Mouse (Mus musculus) embryonic fibroblast, embryonic 13.5 days (primary cell): ENCODE data around the gene Stk4. TPM values are rescaled to one million over a fixed set of nuclear protein-coding genes. Genes with fewer than 3 reads are reported as not detected.

ENCODE experiments used
- H3K27ac ChIP-seq: 2 replicates; pipeline ENCODE4 v1.5.1; 2012; ENCODE audit warnings: low read length, control low read depth, inconsistent platforms; ENCODE audit not compliant: insufficient read depth
- H3K4me1 ChIP-seq: 2 replicates; pipeline ENCODE4 v1.6.1; 2011; ENCODE audit warnings: low read length; ENCODE audit not compliant: control insufficient read depth, insufficient read depth
- H3K4me3 ChIP-seq: 2 replicates; pipeline ENCODE4 v1.5.1; 2011; ENCODE audit warnings: mild to moderate bottlenecking, control low read depth, low read length; ENCODE audit not compliant: insufficient read depth
- CTCF ChIP-seq: IDR thresholded peaks from 2 replicates; pipeline ENCODE4 v1.5.1; 2011; ENCODE audit warnings: mild to moderate bottlenecking, control low read depth, low read length, moderate library complexity, borderline replicate concordance; ENCODE audit not compliant: insufficient read depth
- POLR2A ChIP-seq: IDR thresholded peaks from 2 replicates; pipeline ENCODE4 v1.6.1; 2011; ENCODE audit warnings: low read depth, mild to moderate bottlenecking, control low read depth, low read length, moderate library complexity
- polyA plus RNA-seq: library from polyadenylated mRNA; stranded (reverse); fragments of >200 nt; gene quantifications from 2 replicates; pipeline ENCODE4 v1.2.4, GENCODE M21; 2011; ENCODE audit warnings: low read depth; ENCODE audit not compliant: missing spikeins, insufficient read length

Gene Stk4
- polyA plus RNA-seq: 23.1 and 24.0 TPM in 2 replicates

DNA sequence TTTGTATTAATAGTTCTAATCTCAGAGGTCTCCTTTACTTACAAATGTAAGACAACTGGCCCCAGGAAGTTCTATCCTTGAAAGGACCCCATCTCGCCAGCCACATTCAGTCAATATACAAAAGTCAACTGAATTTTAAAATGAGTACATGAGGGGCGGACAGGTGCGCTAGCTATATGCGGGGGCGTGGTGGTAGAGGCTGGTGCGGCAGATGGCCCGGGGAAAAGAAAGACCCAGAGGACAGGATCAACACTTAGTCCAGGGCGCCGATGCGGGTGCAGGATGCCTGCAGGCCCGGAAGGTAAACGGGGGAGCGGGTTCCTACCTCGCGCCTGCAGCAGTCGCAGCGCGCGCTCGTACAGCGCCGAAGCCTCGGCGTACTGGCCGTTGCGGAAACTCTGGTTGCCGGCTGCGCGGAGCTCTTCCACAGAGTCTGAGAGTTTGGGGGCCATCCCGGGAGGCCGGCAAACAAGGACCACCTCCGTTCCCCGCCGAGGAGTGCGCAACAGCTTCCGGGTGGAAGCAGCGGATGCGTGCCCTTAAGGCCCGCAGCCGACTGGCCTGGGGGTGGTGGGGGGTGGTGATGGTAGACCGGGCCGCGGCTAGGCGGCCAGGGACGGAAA lies at the start of gene Stk4:
Gene Stk4, plus strand, starts transcription at position 181 of the 623 bp plus-strand sequence.
- TF ChIP-seq CTCF (no peak), POLR2A (no peak)
- H3K27ac ChIP-seq: no peak within 1 kb of the TSS
- peak within 1 kb of the TSS; percentile 65 for H3K4me3 ChIP-seq
- peaks cover 2% of the 10 kb centered on the region; the same call in 1 of the 2 replicates for H3K4me1 ChIP-seq

GRCm38 (mm10) chr2:164022104-164022503 lies 48.0 kb upstream of the Stk4 start:
- Histone ChIP-seq H3K27ac (no peak overlapping the region), H3K4me1 (no peaks in the 10 kb centered on the region), H3K4me3 (no peak overlapping the region)
- TF ChIP-seq CTCF (no peak), POLR2A (no peak)

DNA sequence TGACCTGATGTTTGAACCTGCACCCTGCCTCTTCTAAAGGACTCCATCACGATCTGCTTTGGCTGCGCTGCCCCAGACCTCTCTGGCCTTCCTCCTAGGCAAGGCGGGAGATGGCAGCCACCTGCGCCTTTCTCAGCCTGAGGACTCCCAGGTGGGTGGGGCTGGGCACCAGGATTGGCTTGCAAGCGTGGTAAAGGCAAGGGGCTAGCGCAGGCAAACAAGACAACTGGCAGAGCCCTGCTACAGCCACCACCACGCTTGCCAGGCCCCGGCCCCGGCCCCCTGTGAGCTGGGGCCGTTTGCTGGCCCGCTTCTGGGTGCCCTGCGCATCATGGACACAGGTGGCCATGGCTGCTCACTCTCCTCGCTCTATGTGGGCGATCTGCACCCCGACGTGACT lies 45.0 kb upstream of the Stk4 start, which contains the start of gene Pabpc1l:
Gene Pabpc1l, plus strand, starts transcription at position 301 of the 400 bp plus-strand sequence.
- H3K27ac ChIP-seq: no peak within 1 kb of the TSS
- no peaks in the 10 kb centered on the region for H3K4me1 ChIP-seq
- H3K4me3 ChIP-seq: no peak within 1 kb of the TSS
- no peak for TF ChIP-seq POLR2A
- TF ChIP-seq CTCF: no peak

DNA sequence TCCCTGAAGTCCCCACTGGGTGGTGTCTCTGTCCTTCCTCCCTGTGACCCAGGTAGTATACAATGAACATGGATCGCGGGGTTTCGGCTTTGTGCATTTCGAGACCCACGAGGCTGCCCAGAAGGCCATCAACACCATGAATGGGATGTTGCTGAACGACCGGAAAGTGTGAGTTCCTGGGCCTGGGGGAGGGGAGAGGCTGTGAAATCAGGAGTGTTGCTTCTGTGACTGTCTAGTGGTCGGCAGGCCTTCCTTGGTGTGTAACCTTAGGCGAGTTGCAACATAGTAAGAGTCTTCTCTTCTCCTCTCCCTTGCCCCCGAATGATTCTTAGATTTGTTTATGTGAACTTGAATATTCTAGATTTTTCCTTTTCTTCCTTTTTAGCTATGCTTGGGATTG lies 39.0 kb upstream of the Stk4 start:
- TF ChIP-seq POLR2A: no peak
- TF ChIP-seq CTCF: no peak
- no peak overlapping the region for H3K4me3 ChIP-seq
- no peak overlapping the region for H3K27ac ChIP-seq
- no peaks in the 10 kb centered on the region for H3K4me1 ChIP-seq

DNA sequence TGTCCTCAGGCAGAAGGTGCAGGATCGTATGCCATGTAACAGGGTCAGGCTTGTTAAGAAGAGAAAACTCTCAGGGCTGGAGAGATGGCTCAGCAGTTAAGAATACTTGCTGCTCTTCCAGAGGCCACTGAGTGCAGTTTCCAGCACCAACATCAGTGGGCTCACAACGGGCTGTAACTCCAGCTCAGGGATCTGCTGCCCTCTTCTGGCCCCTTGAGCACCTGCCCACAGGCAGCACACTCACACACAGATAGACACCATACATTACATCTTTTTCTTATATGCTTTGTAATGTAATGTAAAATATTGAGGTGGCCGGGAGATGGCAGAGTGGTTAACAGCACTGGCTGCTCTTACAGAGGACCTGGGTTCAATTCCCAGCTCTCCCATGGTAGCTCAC lies 37.1 kb upstream of the Stk4 start:
- H3K4me3 ChIP-seq: no peak overlapping the region
- no peaks in the 10 kb centered on the region for H3K4me1 ChIP-seq
- no peak overlapping the region for H3K27ac ChIP-seq
- TF ChIP-seq CTCF (0 out of 2 replicates have a peak, but pooled peaks have one; percentile 6), POLR2A (no peak)

- TF ChIP-seq CTCF (no peak), POLR2A (no peak)
These were observed 33.6 kb upstream of the Stk4 start for GRCm38 (mm10) chr2:164036520-164037019.

GRCm38 (mm10) chr2:164038407-164039028 lies 31.6 kb upstream of the Stk4 start:
- H3K27ac ChIP-seq: no peak overlapping the region
- TF ChIP-seq CTCF (no peak), POLR2A (no peak)
- H3K4me1 ChIP-seq: no peaks in the 10 kb centered on the region
- H3K4me3 ChIP-seq: no peak overlapping the region

More at GRCm38 (mm10) chr2:164036520-164037019, 33.6 kb upstream of the Stk4 start:
- no peak overlapping the region for H3K4me3 ChIP-seq
- H3K4me1 ChIP-seq: no peaks in the 10 kb centered on the region
- H3K27ac ChIP-seq: no peak overlapping the region

DNA sequence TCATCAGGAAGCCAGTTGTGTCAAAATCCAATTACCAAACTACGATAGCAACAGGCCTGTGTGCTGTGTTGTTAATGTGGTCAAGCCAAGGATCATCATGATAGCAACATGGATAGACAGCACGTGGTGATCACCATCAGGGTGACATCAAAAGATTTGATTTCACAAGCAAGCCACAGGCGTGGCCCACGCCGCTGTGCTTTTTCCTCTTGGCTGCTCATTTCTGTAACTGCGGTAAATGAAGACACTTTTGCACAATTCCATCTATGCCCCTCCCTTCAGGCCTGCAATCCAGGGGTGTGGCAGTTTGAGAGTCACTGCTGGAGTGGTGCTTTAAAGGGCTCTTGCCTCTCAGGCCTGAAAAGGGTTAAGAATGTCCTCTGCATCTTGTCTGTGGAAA lies 29.2 kb upstream of the Stk4 start:
- TF ChIP-seq POLR2A (no peak), CTCF (no peak)
- no peak overlapping the region for H3K27ac ChIP-seq
- H3K4me1 ChIP-seq: no peaks in the 10 kb centered on the region
- no peak overlapping the region for H3K4me3 ChIP-seq

- no peak overlapping the region for H3K27ac ChIP-seq
- H3K4me1 ChIP-seq: no peaks in the 10 kb centered on the region
- H3K4me3 ChIP-seq: no peak overlapping the region
- no peak for TF ChIP-seq CTCF
- TF ChIP-seq POLR2A: no peak
These were observed 28.6 kb upstream of the Stk4 start for GRCm38 (mm10) chr2:164041523-164041922.

DNA sequence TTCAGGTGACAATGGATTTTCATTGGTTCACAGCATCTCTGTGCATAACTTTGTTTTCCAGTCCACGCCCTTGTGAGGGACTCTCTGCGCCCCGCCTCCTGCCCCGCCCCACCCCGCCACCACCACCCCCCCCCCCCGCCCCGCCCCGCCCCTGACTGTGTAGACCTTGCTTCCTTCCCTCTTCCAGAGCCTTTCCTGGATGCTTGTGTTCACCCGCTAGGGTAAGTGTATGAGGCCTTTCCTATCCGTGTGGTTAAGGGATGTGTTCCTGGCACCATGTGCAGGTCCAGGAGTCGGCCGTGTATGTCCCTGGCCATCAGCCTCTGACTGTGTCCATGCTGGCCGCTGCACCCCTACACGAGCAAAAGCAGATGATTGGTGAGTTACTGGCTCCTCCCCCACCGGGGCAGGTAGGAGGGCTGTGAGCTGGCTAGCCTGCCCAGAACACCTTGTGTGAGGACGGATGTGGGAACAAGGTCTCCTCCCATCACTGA lies 22.9 kb upstream of the Stk4 start:
- TF ChIP-seq CTCF (no peak), POLR2A (no peak)
- no peaks in the 10 kb centered on the region for H3K4me1 ChIP-seq
- no peak overlapping the region for H3K27ac ChIP-seq
- no peak overlapping the region for H3K4me3 ChIP-seq
